Mouse (Mus musculus) olfactory bulb, adult 2 months (tissue): ENCODE measurements around the gene Zfp804b.

Experiments
- CTCF ChIP-seq: fragments of 200-500 bp; IDR thresholded peaks from 2 replicates; pipeline ENCODE4 v1.5.1; 2012; ENCODE audit warnings: low read depth, mild to moderate bottlenecking, low read length, moderate library complexity; ENCODE audit not compliant: insufficient read depth
- POLR2A ChIP-seq: fragments of 200-500 bp; IDR thresholded peaks from 2 replicates; pipeline ENCODE4 v1.6.1; 2012; ENCODE audit warnings: mild to moderate bottlenecking, low read depth, low read length, moderate library complexity; ENCODE audit not compliant: insufficient read depth

- TF ChIP-seq POLR2A (no peak), CTCF (no peak)
These were observed 270.5 kb downstream of the Zfp804b start for GRCm38 (mm10) chr5:7073936-7074631.
